Mouse (Mus musculus) cortical plate, adult 2 months (tissue): ENCODE measurements around the gene Tbc1d30.

Experiments used
- CTCF ChIP-seq: fragments of 200-500 bp; IDR thresholded peaks from 2 replicates; pipeline ENCODE4 v1.5.1; 2011; ENCODE audit warnings: mild to moderate bottlenecking, control low read depth, low read length; ENCODE audit not compliant: insufficient read depth; ENCODE audit errors: extremely low read depth
- POLR2A ChIP-seq: fragments of 200-500 bp; IDR thresholded peaks from 2 replicates; pipeline ENCODE4 v1.6.1; 2011; ENCODE audit warnings: mild to moderate bottlenecking, low read length, control low read depth; ENCODE audit not compliant: insufficient read depth; ENCODE audit errors: extremely low read depth

GRCm38 (mm10) chr10:121246971-121247370 is 104.1 kb downstream of the Tbc1d30 start:
- TF ChIP-seq CTCF (no peak), POLR2A (no peak)
